Mouse (Mus musculus) right cerebral cortex, postnatal 36 days (tissue): ENCODE measurements around the gene Ssh2.
"Not testable (repeated sequence)": the region's sequence is repeated elsewhere in the genome, so short reads cannot be mapped to it uniquely, and the experiment has no call there.

Experiments
- DNase-seq, 2 experiments: peaks; one replicate each; pipeline ENCODE4 v3.0.0; 2022; ENCODE audit warnings: low spot score in 2 of 2, mixed read lengths in 1 of 2

Ssh2 gene

DNA sequence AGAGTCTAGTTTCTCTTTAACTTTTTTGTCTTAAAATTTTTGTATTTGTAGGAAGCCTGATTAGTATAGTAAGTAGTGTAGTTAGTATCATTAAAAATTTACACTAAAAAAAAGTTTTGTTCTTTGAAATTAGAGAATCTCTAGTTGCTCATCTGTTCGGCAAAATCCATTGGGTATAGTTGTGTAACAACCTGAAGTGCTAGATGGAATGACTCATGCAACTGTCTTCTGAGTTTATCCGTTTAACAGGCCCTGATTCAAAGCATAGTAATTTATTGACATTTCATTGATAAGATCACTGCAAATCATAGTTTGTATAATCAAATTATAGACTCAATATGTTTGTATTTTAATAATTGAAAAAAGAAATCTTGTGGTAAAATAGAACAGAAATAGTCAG is 14.7 kb downstream of the Ssh2 start:
- DNase-seq: no peak

- no peak for DNase-seq
These were observed 15.4 kb downstream of the Ssh2 start for GRCm38 (mm10) chr11:77231514-77231913.

- DNase-seq: no peak
These were observed 19.2 kb downstream of the Ssh2 start for GRCm38 (mm10) chr11:77235267-77235666.

GRCm38 (mm10) chr11:77239658-77240345 is 23.7 kb downstream of the Ssh2 start:
- DNase-seq: no peak

- DNase-seq: no peak
These were observed 24.6 kb downstream of the Ssh2 start for GRCm38 (mm10) chr11:77240466-77241246.

- no peak for DNase-seq
These were observed 26.8 kb downstream of the Ssh2 start for GRCm38 (mm10) chr11:77242912-77243311.

DNA sequence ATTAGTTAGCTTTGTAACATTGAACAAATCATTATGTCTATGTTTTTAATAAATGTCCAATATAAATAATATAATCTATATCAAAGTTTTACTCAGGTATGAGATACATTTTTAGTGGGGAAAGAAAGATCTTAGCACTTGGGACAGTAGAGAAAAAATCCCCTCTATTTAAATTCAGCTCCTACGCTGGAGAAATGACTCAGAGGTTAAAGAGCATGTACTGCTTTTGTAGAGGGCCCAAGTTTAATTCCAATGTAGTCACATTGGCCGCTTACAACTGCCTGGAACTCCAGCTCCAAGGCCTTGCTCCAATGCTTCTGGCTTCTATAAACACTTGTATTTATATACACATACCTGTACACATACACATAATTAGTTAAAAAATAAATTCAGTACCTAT is 36.7 kb downstream of the Ssh2 start:
- no peak for DNase-seq

DNA sequence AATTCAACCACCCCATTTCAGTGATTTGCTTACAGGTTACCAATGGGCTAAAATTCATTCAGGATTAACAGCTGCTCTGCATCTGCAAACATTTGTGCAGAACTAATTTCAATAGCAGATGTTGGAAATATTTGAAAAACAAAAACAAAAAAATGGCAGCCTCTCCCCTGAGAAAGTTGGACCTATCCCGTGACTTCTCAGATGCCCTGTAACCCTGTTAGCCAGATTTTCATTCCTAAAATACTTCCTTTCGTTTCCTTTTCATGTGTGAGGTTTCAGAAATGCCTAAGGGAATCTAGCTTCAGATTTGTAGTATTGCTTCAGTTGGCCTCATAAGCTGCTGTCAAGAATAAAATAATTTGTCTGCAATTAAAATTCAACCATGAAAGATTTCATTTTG is 43.4 kb downstream of the Ssh2 start:
- DNase-seq: no peak

DNA sequence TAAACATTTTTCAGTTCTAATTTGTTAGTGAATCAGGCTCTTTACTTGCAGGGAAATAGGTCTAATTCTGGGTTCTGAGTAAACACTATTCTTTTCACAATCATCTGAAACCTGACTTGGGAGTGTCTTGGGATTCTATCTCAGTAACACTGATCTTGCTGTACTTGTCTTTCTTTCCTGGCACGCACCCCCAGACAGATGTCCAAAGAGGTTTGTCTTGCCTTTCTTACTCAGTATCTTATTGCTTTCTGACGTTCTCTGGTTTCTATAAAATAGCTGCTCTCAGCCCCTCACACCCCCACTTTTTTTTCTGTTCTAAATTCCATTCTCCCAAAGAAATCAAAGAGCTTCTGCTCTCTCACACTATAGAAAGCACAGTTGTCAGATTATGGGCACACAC is 51.3 kb downstream of the Ssh2 start:
- peak; percentile 4 to 45 for DNase-seq

DNA sequence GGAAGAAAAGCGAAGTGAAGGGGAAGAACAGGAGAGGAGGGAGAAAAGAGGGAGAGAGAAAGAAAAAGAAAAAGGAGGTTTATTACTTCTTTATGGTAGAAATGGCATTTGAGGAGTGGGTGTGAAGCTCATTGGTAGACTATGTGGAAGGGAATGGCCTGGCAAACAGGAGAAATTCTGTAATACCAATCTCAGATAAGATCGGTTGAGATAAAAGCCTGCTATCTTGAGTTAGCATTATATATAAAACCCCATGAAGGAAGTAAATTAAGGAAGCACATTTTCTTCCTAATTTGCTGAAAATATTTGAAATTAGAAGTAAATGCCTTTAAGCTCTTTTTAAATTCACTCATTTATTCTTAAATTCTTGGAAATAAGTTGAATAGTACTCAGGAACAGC is 59.9 kb downstream of the Ssh2 start:
- DNase-seq: no peak

DNA sequence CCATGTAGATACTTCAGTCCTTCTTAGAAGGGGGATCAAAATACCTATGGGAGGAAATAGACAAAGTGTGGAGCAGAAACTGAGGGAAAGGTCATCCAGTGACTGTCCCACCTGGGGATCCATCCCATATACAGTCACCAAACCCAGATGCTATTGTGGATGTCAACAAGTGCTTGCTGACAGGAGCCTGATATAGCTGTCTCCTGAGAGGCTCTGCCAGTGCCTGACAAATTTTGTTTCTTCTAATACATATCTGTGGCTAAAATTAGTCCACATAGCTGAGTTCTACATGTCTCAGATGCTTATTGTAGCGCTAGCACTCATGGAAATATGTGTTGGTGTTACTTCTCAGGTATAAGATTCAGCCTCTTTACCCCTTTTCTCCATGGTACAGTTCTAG is 62.5 kb downstream of the Ssh2 start:
- DNase-seq: not testable (repeated sequence)

DNA sequence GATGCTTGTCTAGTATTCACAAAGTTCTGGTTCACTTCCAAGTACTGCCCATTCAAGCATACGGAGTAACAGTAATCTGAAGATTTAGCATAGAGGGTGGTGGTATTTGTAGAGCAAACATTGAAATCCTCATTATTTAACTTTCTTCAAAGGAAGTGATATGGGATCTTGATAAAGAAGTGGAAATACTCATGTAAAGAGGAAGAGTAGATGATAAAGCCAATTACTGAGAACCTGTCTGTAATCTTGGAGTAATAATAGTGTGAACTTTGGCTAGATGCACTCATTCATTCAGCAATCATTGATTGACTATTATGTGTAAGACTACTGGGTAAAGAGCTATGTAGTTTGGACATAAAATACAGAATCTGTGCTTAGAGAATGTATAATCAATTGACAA is 64.1 kb downstream of the Ssh2 start:
- no peak for DNase-seq

DNA sequence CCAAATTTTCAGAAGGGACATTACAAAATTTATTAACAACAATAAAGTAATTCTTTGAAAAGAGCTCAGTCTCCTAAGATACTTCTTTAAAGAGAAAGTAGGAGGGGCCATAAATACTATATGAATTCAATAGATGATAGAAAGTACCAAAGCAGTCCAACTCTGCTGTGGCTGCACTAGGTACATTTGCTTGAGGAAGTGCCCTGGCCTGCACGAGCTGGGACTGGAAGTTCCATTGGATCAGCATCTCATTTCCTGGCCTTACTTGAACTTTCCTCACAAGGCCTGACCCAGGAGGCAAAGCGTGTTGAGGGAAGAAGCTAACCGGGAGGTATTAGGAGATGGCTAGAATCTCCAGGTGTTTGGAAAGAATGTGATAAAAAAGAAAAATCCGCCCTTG is 75.4 kb downstream of the Ssh2 start:
- no peak for DNase-seq

DNA sequence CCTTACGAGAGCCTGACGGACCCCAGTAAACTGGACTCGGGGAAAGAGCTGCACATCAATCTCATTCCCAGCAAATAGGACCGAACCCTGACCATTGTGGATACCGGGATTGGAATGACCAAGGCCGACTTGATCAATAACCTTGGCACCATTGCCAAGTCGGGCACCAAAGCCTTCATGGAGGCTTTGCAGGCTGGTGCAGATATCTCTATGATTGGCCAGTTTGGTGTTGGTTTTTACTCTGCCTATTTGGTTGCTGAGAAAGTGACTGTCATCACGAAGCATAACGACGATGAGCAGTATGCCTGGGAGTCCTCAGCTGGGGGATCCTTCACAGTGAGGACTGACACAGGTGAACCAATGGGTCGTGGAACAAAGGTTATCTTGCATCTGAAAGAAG is 77.6 kb downstream of the Ssh2 start:
- not testable (repeated sequence) for DNase-seq

DNA sequence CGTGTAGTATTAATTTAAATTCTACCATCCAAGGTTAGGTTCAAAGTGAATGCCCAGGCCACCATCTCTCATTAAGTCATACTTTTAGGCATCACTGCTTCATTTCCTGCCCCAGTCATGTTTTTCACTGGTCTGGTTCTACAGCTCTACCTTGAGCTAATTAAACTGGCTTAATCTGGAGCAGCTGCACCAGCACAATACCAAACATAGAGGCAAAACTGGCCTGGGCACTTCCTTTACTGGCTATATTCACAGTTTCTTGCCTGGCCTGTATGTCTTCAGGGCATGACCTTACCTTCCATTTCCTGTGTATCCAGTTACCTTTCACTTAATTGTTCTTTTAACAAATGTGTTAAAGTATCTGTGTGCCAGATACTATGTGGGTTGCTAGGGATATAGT is 81.2 kb downstream of the Ssh2 start:
- DNase-seq: no peak

DNA sequence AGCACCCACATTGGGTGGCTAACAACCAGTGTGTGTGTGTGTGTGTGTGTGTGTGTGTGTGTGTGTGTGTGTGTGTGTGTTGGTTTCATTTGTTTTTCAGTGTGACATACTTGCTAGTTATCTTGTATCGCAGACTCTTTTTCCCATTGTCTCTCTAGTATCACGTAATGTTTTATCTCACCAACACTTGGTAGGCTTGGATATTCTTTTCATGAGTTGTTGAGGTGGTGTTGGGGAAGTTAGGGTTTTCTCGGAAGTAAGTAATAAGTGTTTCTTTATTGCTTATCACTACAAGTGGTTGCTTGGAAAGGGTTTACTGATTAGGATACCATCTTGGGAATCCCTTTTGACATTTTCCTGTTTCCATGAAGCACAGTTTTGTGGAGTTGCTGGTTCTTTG is 91.1 kb downstream of the Ssh2 start:
- no peak for DNase-seq

DNA sequence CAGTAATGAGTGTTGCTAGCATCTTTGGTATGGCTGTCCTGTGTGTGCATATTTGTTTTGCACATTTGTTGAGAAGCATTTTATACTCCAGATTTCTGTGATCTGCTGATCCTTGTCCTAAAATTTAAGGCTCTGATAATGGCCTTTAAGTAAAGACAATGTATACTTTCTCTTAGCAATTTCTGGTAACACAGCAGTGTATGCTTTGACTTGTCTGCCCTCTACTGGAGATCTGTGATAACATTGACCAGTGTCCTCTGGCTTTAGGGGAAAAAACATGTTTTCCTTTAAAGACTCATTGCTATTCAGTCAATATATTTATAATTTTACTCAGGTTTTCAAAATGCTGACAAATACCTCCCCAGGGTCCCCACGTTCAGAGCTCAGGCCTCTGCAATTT is 92.4 kb downstream of the Ssh2 start:
- no peak for DNase-seq

GRCm38 (mm10) chr11:77317721-77318477 is 101.8 kb downstream of the Ssh2 start:
- no peak for DNase-seq

GRCm38 (mm10) chr11:77318478-77319118 is 102.5 kb downstream of the Ssh2 start:
- no peak for DNase-seq

DNA sequence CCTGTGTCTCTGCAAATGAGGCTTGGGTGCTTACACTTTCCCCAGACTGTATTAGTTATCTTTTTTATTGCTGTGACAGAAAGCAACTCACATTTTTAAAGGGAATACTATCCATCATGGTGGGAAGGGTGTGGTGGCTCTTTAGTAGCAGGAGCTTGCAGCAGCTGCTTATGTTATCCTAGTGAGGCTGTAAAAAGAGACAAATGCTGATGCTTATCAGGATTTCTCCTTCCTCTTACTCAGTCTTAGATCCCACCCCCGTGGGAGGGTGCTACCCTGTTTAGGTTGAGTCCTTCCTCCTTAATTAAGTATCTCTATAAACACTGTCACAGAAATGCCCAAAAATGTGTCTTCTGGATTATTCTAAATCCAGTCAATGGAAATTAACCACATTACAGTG is 105.1 kb downstream of the Ssh2 start:
- DNase-seq: no peak

- no peak for DNase-seq
These were observed 114.4 kb downstream of the Ssh2 start for GRCm38 (mm10) chr11:77330529-77330928.

DNA sequence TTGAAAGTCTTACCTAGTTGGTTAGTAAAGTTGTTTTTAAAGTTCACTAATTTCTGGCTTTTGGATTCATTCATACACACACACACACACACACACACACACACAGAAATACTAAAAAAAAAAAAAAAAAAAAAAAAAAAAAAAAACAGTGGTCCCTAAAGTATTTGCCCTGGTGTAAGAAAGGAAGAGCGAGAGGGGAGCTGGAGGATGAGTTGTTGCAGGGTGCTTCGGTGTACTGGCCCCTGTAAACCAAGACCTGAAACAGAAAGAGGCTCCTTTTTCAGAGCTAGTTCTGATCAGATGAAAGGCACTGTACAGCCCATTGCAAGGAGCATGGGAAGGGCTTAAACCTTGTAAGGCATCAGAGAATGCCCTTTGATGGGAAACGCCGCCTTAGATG is 131.2 kb downstream of the Ssh2 start:
- DNase-seq: no peak
